Mouse (Mus musculus): ENCODE results near the gene Pigx. TPM values are rescaled to one million over a fixed set of nuclear protein-coding genes. Genes with fewer than 3 reads are reported as not detected.

Gene Pigx
- polyA plus RNA-seq, 1 experiment, result 18.1 TPM

DNA sequence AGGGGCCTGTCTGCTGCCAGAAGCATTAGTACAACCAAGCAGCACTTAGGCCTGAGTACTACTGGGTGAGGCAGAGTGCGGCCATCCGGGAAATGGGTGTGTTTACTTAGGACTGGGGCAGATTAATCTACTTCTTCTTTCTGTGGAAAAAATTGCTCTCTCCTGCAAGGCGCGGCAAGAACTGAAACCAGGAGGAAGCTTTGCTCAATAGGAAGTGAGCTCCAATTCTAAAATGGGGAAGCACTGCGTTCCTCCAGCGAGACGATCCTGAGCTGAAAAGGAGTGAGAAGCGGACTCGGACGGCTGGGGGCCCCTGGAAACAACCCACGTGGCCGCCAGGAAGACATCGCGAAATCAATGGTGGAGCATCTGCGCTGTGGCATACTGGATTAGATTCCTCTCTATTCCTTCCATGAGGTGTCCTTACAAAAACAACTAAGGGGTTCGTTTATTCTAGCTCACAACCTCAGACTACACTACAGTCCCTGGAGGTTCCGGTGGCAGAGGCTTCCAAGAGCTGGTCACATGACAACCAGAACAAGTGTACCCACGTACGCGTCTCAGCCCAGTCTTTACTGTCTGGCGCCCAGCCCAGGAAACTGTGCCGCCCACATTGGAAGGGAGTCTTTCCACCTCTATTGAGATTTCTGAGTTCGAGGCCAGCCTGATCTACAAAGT is 14.1 kb upstream of the Pigx start:
- DNase-seq (ENCODE audit: low read depth in 1 of 2, low spot score in 2 of 2), result peak; percentile 65 to 71
- no peaks in the 10 kb centered on the region for H3K27me3 ChIP-seq (ENCODE audit: control insufficient read depth, insufficient read depth, low read length)
- TF ChIP-seq POLR2A (IDR thresholded peaks at IDR 0.05; ENCODE audit: low read depth, low read length) (no peak), CTCF (IDR thresholded peaks at IDR 0.05; ENCODE audit: extremely low read depth, insufficient read depth, insufficient read length, insufficient replicate concordance) (no peak)
- peaks cover 22% of the 10 kb centered on the region; the same call in 1 of the 2 replicates for H3K4me1 ChIP-seq (ENCODE audit: control insufficient read depth, insufficient read depth, insufficient read length)
- H3K27ac ChIP-seq (ENCODE audit: insufficient read depth, low read length), result peak overlapping the region; percentile 81
- 5% methylated on average over 23 of the region's 23 CpGs for WGBS
- H3K4me3 ChIP-seq (ENCODE audit: extremely low read depth, insufficient read depth, insufficient read length), result peak overlapping the region; percentile 37; the same call in 1 of the 2 replicates
- no peaks in the 10 kb centered on the region for H3K36me3 ChIP-seq (ENCODE audit: control insufficient read depth, insufficient read depth, low read length)

- Histone ChIP-seq H3K4me3 (ENCODE audit: extremely low read depth, insufficient read depth, insufficient read length) (no peak overlapping the region), H3K4me1 (ENCODE audit: control insufficient read depth, insufficient read depth, insufficient read length) (peaks cover 21% of the 10 kb centered on the region; the same call in 1 of the 2 replicates), H3K36me3 (ENCODE audit: control insufficient read depth, insufficient read depth, low read length) (no peaks in the 10 kb centered on the region), H3K27me3 (ENCODE audit: control insufficient read depth, insufficient read depth, low read length) (no peaks in the 10 kb centered on the region), H3K27ac (ENCODE audit: insufficient read depth, low read length) (no peak overlapping the region)
- no peak for TF ChIP-seq POLR2A (IDR thresholded peaks at IDR 0.05; ENCODE audit: low read depth, low read length)
- no peak for TF ChIP-seq CTCF (IDR thresholded peaks at IDR 0.05; ENCODE audit: extremely low read depth, insufficient read depth, insufficient read length, insufficient replicate concordance)
- no peak for DNase-seq (ENCODE audit: low read depth in 1 of 2, low spot score in 2 of 2)
- 70% methylated on average over 15 of the region's 15 CpGs for WGBS
These were observed 11.6 kb upstream of the Pigx start for GRCm38 (mm10) chr16:32110951-32111699.

GRCm38 (mm10) chr16:32108578-32108977 is 9.0 kb upstream of the Pigx start:
- H3K36me3 ChIP-seq (ENCODE audit: control insufficient read depth, insufficient read depth, low read length), result no peaks in the 10 kb centered on the region
- H3K4me3 ChIP-seq (ENCODE audit: extremely low read depth, insufficient read depth, insufficient read length), result no peak overlapping the region
- TF ChIP-seq POLR2A (IDR thresholded peaks at IDR 0.05; ENCODE audit: low read depth, low read length) (no peak), CTCF (IDR thresholded peaks at IDR 0.05; ENCODE audit: extremely low read depth, insufficient read depth, insufficient read length, insufficient replicate concordance) (no peak)
- H3K4me1 ChIP-seq (ENCODE audit: control insufficient read depth, insufficient read depth, insufficient read length), result peaks cover 11% of the 10 kb centered on the region; the same call in 1 of the 2 replicates
- no peak overlapping the region for H3K27ac ChIP-seq (ENCODE audit: insufficient read depth, low read length)
- WGBS, result 1% methylated on average over 2 of the region's 2 CpGs
- no peak for DNase-seq (ENCODE audit: low read depth in 1 of 2, low spot score in 2 of 2)
- no peaks in the 10 kb centered on the region for H3K27me3 ChIP-seq (ENCODE audit: control insufficient read depth, insufficient read depth, low read length)

GRCm38 (mm10) chr16:32108170-32108569 is 8.6 kb upstream of the Pigx start:
- DNase-seq (ENCODE audit: low read depth in 1 of 2, low spot score in 2 of 2), result peak in 1 of 2 experiments; percentile 51
- H3K36me3 ChIP-seq (ENCODE audit: control insufficient read depth, insufficient read depth, low read length), result no peaks in the 10 kb centered on the region; the same call in 1 of the 2 replicates
- peaks cover 10% of the 10 kb centered on the region; the same call in 1 of the 2 replicates for H3K4me1 ChIP-seq (ENCODE audit: control insufficient read depth, insufficient read depth, insufficient read length)
- no peaks in the 10 kb centered on the region for H3K27me3 ChIP-seq (ENCODE audit: control insufficient read depth, insufficient read depth, low read length)
- H3K4me3 ChIP-seq (ENCODE audit: extremely low read depth, insufficient read depth, insufficient read length), result 0 out of 2 replicates have a peak overlapping the region, but pooled peaks have one; percentile 1
- TF ChIP-seq CTCF (IDR thresholded peaks at IDR 0.05; ENCODE audit: extremely low read depth, insufficient read depth, insufficient read length, insufficient replicate concordance), result peak; percentile 64; the same call in 1 of the 2 replicates
- TF ChIP-seq POLR2A (IDR thresholded peaks at IDR 0.05; ENCODE audit: low read depth, low read length), result no peak
- H3K27ac ChIP-seq (ENCODE audit: insufficient read depth, low read length), result peak overlapping the region; percentile 71
- WGBS, result 15% methylated on average over 7 of the region's 7 CpGs

DNA sequence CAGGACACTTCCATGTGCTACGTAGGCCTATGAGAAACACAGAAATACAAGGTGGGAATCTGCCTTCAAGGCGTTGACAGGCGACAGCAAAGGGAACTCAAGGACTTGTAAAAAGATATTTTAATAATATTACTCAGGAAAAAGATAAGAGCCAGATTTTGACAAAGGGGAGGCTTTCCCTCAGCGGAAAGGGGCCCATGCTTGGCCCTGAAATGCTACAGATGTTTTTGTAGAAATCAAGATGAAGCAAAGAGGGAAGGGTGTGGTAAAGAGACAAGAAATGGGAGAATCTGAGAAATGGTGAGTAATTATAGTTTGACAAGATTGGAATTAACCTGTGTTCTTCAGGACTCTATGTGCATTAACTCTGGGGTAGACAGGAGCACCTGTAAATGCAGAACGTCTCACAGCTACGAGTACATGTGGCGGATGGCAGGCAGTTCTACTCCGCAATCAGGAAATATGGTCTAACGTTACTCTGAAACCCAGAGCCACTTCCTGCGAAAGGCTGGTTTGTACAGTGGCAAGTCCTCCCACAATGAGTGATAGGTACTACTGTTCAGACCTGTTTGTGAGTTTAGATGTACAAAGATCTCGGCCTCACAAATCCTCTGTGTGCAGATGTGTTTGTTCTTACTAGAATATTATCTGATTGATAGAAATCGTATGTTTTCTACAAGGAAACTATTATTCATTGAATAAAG is 8.0 kb upstream of the Pigx start:
- Histone ChIP-seq H3K4me3 (ENCODE audit: extremely low read depth, insufficient read depth, insufficient read length) (no peak overlapping the region), H3K36me3 (ENCODE audit: control insufficient read depth, insufficient read depth, low read length) (no peaks in the 10 kb centered on the region; the same call in 1 of the 2 replicates), H3K4me1 (ENCODE audit: control insufficient read depth, insufficient read depth, insufficient read length) (peaks cover 4% of the 10 kb centered on the region; the same call in 1 of the 2 replicates), H3K27me3 (ENCODE audit: control insufficient read depth, insufficient read depth, low read length) (no peaks in the 10 kb centered on the region), H3K27ac (ENCODE audit: insufficient read depth, low read length) (peak overlapping the region; percentile 71; the same call in 1 of the 2 replicates)
- TF ChIP-seq POLR2A (IDR thresholded peaks at IDR 0.05; ENCODE audit: low read depth, low read length) (peak; percentile 27; the same call in 1 of the 2 replicates), CTCF (IDR thresholded peaks at IDR 0.05; ENCODE audit: extremely low read depth, insufficient read depth, insufficient read length, insufficient replicate concordance) (no peak)
- WGBS, result 20% methylated on average over 12 of the region's 12 CpGs
- peak in 1 of 2 experiments; percentile 60 for DNase-seq (ENCODE audit: low read depth in 1 of 2, low spot score in 2 of 2)

DNA sequence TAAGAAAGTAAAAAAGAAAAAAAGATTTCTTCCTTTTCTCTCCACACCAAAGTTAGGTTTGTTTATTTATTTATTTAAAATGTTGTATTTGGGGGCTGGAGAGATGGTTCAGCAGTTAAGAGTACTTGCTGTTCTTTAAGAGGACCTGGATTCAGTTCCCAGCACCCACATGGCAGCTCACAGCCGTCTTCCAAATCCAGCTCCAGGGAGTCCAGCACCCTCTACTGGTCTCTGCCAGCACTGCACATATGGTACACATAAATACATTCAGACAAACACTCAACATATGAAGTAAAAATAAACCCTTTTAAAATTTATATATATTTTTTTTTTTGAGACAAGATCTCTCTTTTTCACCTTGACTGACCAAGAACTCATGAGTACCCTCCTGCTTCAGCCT is 6.2 kb upstream of the Pigx start:
- no peak for DNase-seq (ENCODE audit: low read depth in 1 of 2, low spot score in 2 of 2)
- H3K4me1 ChIP-seq (ENCODE audit: control insufficient read depth, insufficient read depth, insufficient read length), result peaks cover 4% of the 10 kb centered on the region; the same call in 1 of the 2 replicates
- TF ChIP-seq CTCF (IDR thresholded peaks at IDR 0.05; ENCODE audit: extremely low read depth, insufficient read depth, insufficient read length, insufficient replicate concordance), result no peak
- TF ChIP-seq POLR2A (IDR thresholded peaks at IDR 0.05; ENCODE audit: low read depth, low read length), result no peak
- WGBS, result 90% methylated on average over 1 of the region's 1 CpGs
- no peaks in the 10 kb centered on the region; the same call in 1 of the 2 replicates for H3K36me3 ChIP-seq (ENCODE audit: control insufficient read depth, insufficient read depth, low read length)
- H3K27me3 ChIP-seq (ENCODE audit: control insufficient read depth, insufficient read depth, low read length), result no peaks in the 10 kb centered on the region
- no peak overlapping the region for H3K4me3 ChIP-seq (ENCODE audit: extremely low read depth, insufficient read depth, insufficient read length)
- no peak overlapping the region for H3K27ac ChIP-seq (ENCODE audit: insufficient read depth, low read length)
